Mouse (Mus musculus) CH12.LX (cell line): ENCODE data around the gene Tcp11.

Experiments
- CHD2 ChIP-seq: IDR thresholded peaks from 2 replicates; pipeline ENCODE4 v1.6.1; 2011; ENCODE audit warnings: low read length, improper control_type of control experiment
- EP300 ChIP-seq: IDR thresholded peaks from 2 replicates; pipeline ENCODE4 v1.6.1; 2011; ENCODE audit warnings: low read length, improper control_type of control experiment
- HCFC1 ChIP-seq: IDR thresholded peaks from 2 replicates; pipeline ENCODE4 v1.6.1; 2012; ENCODE audit warnings: low read depth, mild to moderate bottlenecking, inconsistent platforms, low read length, improper control_type of control experiment
- KAT2A ChIP-seq: IDR thresholded peaks from 2 replicates; pipeline ENCODE4 v1.6.1; 2012; ENCODE audit warnings: low read length, improper control_type of control experiment, inconsistent platforms; ENCODE audit not compliant: insufficient replicate concordance
- MAFK ChIP-seq: IDR thresholded peaks from 2 replicates; pipeline ENCODE4 v1.6.1; 2011; ENCODE audit warnings: low read length, improper control_type of control experiment; ENCODE audit not compliant: insufficient replicate concordance
- PAX5 ChIP-seq: IDR thresholded peaks from 2 replicates; pipeline ENCODE4 v1.6.1; 2012; ENCODE audit warnings: low read length, inconsistent platforms, mixed read lengths
- TBP ChIP-seq: conservative IDR thresholded peaks from 2 replicates; pipeline ENCODE4 v1.6.1; 2011; ENCODE audit warnings: low read depth, low read length, improper control_type of control experiment

GRCm38 (mm10) chr17:28042299-28042771 is 38.1 kb downstream of the Tcp11 start:
- TF ChIP-seq HCFC1 (no peak), TBP (no peak), EP300 (no peak), PAX5 (no peak), CHD2 (no peak), KAT2A (no peak), MAFK (no peak)
